Mouse (Mus musculus) liver, adult 2 months (tissue): ENCODE results near the gene Gm20388. TPM values are rescaled to one million over a fixed set of nuclear protein-coding genes. Genes with fewer than 3 reads are reported as not detected.
"Not testable (repeated sequence)": the region's sequence is repeated elsewhere in the genome, so short reads cannot be mapped to it uniquely, and the experiment has no call there.

Source experiments
- DNase-seq: peaks from one replicate; pipeline ENCODE4 v3.0.0-alpha.2; 2011; ENCODE audit warnings: low read depth, low spot score; ENCODE audit errors: extremely low read depth
- H3K27ac ChIP-seq: fragments of 200-500 bp; replicated peaks from 2 replicates; pipeline ENCODE4 v1.5.1; 2012; ENCODE audit warnings: low read depth, mild to moderate bottlenecking, control low read depth, inconsistent platforms, low read length; ENCODE audit not compliant: insufficient read depth
- H3K27me3 ChIP-seq: fragments of 200-500 bp; 2 replicates; pipeline ENCODE4 v1.6.1; 2012; ENCODE audit warnings: mild to moderate bottlenecking, moderate library complexity, low read length, inconsistent platforms; ENCODE audit not compliant: control insufficient read depth, insufficient read depth
- H3K36me3 ChIP-seq: fragments of 200-500 bp; 2 replicates; pipeline ENCODE4 v1.6.1; 2012; ENCODE audit warnings: low read length, inconsistent platforms; ENCODE audit not compliant: control insufficient read depth, insufficient read depth
- H3K4me1 ChIP-seq: fragments of 200-500 bp; 2 replicates; pipeline ENCODE4 v1.6.1; 2011; ENCODE audit warnings: low read length; ENCODE audit not compliant: control insufficient read depth, insufficient read depth
- H3K4me3 ChIP-seq: fragments of 200-500 bp; 2 replicates; pipeline ENCODE4 v1.5.1; 2011; ENCODE audit warnings: low read depth, mild to moderate bottlenecking, control low read depth, low read length, moderate library complexity; ENCODE audit not compliant: insufficient read depth
- H3K79me2 ChIP-seq: fragments of 200-500 bp; 2 replicates; pipeline ENCODE4 v1.6.1; 2012; ENCODE audit warnings: inconsistent platforms, mild to moderate bottlenecking, low read length, moderate library complexity; ENCODE audit not compliant: control insufficient read depth, insufficient read depth
- H3K9ac ChIP-seq: fragments of 200-500 bp; 2 replicates; pipeline ENCODE4 v1.6.1; 2012; ENCODE audit warnings: low read depth, mild to moderate bottlenecking, control low read depth, inconsistent platforms, low read length
- CTCF ChIP-seq: fragments of 200-500 bp; IDR thresholded peaks from 2 replicates; pipeline ENCODE4 v1.5.1; 2011; ENCODE audit warnings: low read depth, low read length, control low read depth
- POLR2A ChIP-seq: fragments of 200-500 bp; IDR thresholded peaks from 2 replicates; pipeline ENCODE4 v1.6.1; 2011; ENCODE audit warnings: low read length, control low read depth; ENCODE audit not compliant: insufficient read depth; ENCODE audit errors: extremely low read depth
- WGBS: fragments of 180-500 bp; shearing (Covaris S2); methylation state at CpG from one replicate; pipeline ENCODE4 v1.1.7; 2018; 5-methylcytosine and 5-hydroxymethylcytosine counted together
- polyA plus RNA-seq: library from polyadenylated mRNA; depleted of rRNA; stranded (reverse); fragments of >200 nt; gene quantifications from 2 replicates; pipeline ENCODE4 v1.2.3, GENCODE M21; 2012
- total RNA-seq: library from RNA; depleted of rRNA; stranded (reverse); fragments of >200 nt; gene quantifications from 2 replicates; pipeline ENCODE4 v1.2.3, GENCODE M21; 2014

Gene Gm20388
- total and polyA plus RNA-seq, 2 experiments = 6.4 to 19.9 TPM

GRCm38 (mm10) chr8:123628968-123629755 lies 3718.5 kb downstream of the Gm20388 start:
- no peaks in the 10 kb centered on the region for H3K36me3 ChIP-seq
- no peaks in the 10 kb centered on the region; the same call in 1 of the 2 replicates for H3K27me3 ChIP-seq
- H3K4me1 ChIP-seq = peaks cover 4% of the 10 kb centered on the region
- no peak overlapping the region for H3K27ac ChIP-seq
- peak; percentile 44 for DNase-seq
- H3K4me3 ChIP-seq = no peak overlapping the region
- no peaks in the 10 kb centered on the region for H3K79me2 ChIP-seq
- H3K9ac ChIP-seq = no peak overlapping the region
- 11% methylated on average over 19 of the region's 19 CpGs for WGBS
- TF ChIP-seq POLR2A = no peak
- peak; percentile 87 for TF ChIP-seq CTCF

- TF ChIP-seq POLR2A (no peak), CTCF (no peak)
- Histone ChIP-seq H3K4me1 (peaks cover 4% of the 10 kb centered on the region), H3K36me3 (no peaks in the 10 kb centered on the region), H3K79me2 (no peaks in the 10 kb centered on the region), H3K27me3 (no peaks in the 10 kb centered on the region; the same call in 1 of the 2 replicates), H3K4me3 (no peak overlapping the region), H3K9ac (no peak overlapping the region), H3K27ac (no peak overlapping the region)
- WGBS = 51% methylated on average over 10 of the region's 10 CpGs
- DNase-seq = no peak
Measured at GRCm38 (mm10) chr8:123630058-123630457, 3719.4 kb downstream of the Gm20388 start.

GRCm38 (mm10) chr8:123630841-123631251 lies 3720.2 kb downstream of the Gm20388 start:
- TF ChIP-seq POLR2A = no peak
- no peak for TF ChIP-seq CTCF
- WGBS = 51% methylated on average over 12 of the region's 12 CpGs
- Histone ChIP-seq H3K27ac (no peak overlapping the region), H3K4me3 (no peak overlapping the region), H3K4me1 (peaks cover 4% of the 10 kb centered on the region), H3K79me2 (no peaks in the 10 kb centered on the region), H3K36me3 (no peaks in the 10 kb centered on the region), H3K27me3 (no peaks in the 10 kb centered on the region; the same call in 1 of the 2 replicates), H3K9ac (no peak overlapping the region)
- DNase-seq = no peak

DNA sequence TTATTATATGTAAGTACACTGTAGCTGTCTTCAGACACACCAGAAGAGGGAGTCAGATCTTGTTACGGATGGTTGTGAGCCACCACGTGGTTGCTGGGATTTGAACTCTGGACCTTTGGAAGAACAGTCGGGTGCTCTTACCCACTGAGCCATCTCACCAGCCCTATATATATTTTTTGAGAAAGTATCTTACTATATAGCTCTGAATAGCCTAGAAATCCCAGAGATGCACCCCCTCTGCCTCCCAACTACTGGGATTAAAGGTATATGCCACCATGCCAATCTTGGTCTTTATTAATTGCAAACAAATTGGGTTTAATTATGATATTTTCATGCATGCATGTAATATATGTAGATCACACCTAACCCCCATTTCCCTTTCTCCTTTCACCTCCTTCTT lies 3721.1 kb downstream of the Gm20388 start:
- WGBS = 67% methylated on average over 3 of the region's 3 CpGs
- not testable (repeated sequence) for DNase-seq, H3K79me2 ChIP-seq, H3K36me3 ChIP-seq, H3K4me3 ChIP-seq, H3K27me3 ChIP-seq, H3K4me1 ChIP-seq, H3K9ac ChIP-seq, H3K27ac ChIP-seq

- no peak for DNase-seq
- no peaks in the 10 kb centered on the region for H3K36me3 ChIP-seq
- H3K27me3 ChIP-seq = no peaks in the 10 kb centered on the region
- no peaks in the 10 kb centered on the region for H3K79me2 ChIP-seq
- H3K4me1 ChIP-seq = peaks cover 4% of the 10 kb centered on the region
- no peak overlapping the region for H3K4me3 ChIP-seq
- no peak overlapping the region for H3K27ac ChIP-seq
- WGBS = 94% methylated on average over 4 of the region's 4 CpGs
- TF ChIP-seq POLR2A (no peak), CTCF (no peak)
- H3K9ac ChIP-seq = no peak overlapping the region
Measured at GRCm38 (mm10) chr8:123632257-123632656, 3721.6 kb downstream of the Gm20388 start.

GRCm38 (mm10) chr8:123633801-123634200 lies 3723.2 kb downstream of the Gm20388 start:
- no peak for TF ChIP-seq CTCF
- TF ChIP-seq POLR2A = no peak
- DNase-seq = peak; percentile 58
- H3K79me2 ChIP-seq = no peaks in the 10 kb centered on the region
- no peaks in the 10 kb centered on the region for H3K4me1 ChIP-seq
- H3K27me3 ChIP-seq = no peaks in the 10 kb centered on the region
- no peak overlapping the region for H3K4me3 ChIP-seq
- no peak overlapping the region for H3K27ac ChIP-seq
- 51% methylated on average over 7 of the region's 7 CpGs for WGBS
- H3K9ac ChIP-seq = no peak overlapping the region
- H3K36me3 ChIP-seq = no peaks in the 10 kb centered on the region
